Mouse (Mus musculus) CD4-positive, CD25-positive, alpha-beta regulatory T cell, adult 4 months (primary cell): ENCODE measurements around the gene Naa30. TPM values are rescaled to one million over a fixed set of nuclear protein-coding genes. Genes with fewer than 3 reads are reported as not detected.
"Not testable (repeated sequence)": the region's sequence is repeated elsewhere in the genome, so short reads cannot be mapped to it uniquely, and the experiment has no call there.

ENCODE experiments used
- ATAC-seq: one replicate; pipeline ENCODE4 v1.8.0; 2017
- polyA plus RNA-seq, 2 experiments: library from polyadenylated mRNA; unstranded; fragments of 100-300 nt; shearing (Covaris generic); gene quantifications; one replicate each; pipeline ENCODE4 v1.2.1; 2017

Gene Naa30
- polyA plus RNA-seq, result 1 to 10 TPM; 4.5 to 9.4 TPM

DNA sequence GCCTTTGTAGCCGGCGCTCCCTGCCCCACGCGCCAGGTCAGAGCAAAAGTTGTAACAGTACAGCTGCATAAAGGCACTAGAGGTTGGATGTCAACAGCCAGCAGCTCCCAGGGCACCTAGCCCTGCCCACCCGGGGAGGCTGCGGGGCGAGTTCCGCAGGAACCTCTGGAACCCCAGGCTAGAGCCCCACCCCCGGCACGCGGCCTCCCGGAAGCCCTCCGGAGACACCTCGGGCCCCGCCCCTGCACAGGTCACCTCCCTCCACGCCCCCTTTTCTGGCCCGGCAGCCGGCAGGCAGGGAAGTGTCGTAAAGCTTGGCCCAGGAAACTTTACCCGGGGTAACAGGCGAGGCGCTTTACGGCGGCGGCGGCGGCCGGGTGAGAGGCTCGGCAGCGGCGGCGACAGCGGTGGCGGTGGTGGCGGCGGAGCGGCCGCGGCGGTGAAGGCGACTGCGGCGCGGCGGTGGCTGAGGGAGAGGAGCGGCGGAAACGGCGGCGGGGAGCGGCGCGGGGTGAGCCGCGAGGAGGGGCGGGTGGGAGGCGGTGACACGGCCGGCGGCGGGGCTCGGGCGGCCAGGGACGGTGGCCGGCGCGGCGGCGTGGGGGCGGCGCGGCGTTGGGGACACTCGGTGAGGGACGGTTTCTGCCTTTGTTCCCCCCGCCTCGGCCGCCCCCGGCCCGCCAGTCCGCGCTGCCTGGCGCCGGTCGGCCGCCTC lies at the start of gene Naa30:
Naa30 (plus strand) TSS at position 360 of the 715 bp plus-strand sequence.
- ATAC-seq, result peak; percentile 90

GRCm38 (mm10) chr14:49127162-49127779 lies 44.8 kb upstream of the Naa30 start:
- ATAC-seq, result no peak

- no peak for ATAC-seq
Observed at GRCm38 (mm10) chr14:49128544-49129263, 43.3 kb upstream of the Naa30 start.

DNA sequence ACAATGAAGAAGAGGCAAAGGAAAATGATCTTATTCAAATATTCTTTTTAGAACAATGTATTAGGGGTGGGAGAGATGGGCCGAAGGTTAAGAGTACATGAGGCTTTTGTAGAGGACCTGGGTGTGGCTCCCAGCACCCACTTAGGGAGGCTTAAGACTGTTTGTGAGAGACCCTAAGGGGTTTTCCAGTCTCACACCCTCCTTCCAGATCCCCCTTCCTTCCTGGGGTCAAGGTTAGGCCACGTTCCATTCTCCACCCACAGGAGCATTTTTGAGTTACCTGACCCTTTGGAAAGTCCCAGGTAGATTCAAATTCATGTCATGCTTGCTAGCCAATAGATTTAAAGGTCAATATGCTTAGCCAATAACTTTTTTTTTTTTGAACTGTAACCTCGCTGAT lies 39.6 kb upstream of the Naa30 start:
- no peak for ATAC-seq

DNA sequence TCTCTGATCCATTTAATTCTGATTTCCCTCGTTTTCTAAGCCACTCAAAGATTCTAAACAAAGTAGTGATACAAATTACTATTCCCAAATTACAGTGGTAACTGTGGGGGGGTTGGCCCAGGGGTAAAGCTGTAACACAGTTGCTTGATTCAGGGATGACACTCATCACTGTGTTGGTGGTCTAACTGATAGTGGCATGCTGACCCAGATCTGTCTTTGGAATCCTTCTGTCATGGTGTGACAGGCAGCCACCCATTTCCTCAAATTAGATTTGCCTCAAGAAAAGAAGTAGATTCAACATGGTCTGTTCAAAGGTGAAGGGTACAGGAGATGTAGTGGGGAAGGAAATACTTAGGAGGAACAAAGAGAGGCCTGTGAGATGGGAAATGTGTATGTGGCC lies 33.9 kb upstream of the Naa30 start:
- no peak for ATAC-seq

GRCm38 (mm10) chr14:49140756-49141155 lies 31.3 kb upstream of the Naa30 start:
- ATAC-seq, result no peak

GRCm38 (mm10) chr14:49153801-49154200 lies 18.2 kb upstream of the Naa30 start:
- ATAC-seq, result peak; percentile 82

DNA sequence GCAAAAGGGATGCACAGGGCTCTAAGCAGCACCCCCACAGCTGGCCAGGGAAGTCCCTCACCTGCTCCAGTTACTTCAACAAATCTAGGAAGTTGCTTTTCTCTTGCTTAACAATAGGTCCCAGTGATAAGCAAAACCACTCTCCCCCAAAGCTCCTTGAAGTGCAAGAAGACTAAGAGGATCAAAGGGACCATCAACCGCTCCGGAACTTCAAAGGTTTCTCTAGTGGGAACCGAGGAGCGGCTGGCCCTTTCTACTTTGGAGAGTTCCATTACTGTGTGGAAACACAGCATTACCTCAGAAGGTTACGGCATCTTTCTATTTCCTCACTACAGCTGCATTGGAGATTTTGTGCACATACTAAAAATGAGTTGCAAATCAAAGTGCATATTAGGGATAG lies 16.5 kb upstream of the Naa30 start:
- ATAC-seq, result no peak

GRCm38 (mm10) chr14:49158143-49158925 lies 13.7 kb upstream of the Naa30 start:
- ATAC-seq, result no peak

GRCm38 (mm10) chr14:49171286-49171685 lies 740 bp upstream of the Naa30 start:
- ATAC-seq, result peak; percentile 4

DNA sequence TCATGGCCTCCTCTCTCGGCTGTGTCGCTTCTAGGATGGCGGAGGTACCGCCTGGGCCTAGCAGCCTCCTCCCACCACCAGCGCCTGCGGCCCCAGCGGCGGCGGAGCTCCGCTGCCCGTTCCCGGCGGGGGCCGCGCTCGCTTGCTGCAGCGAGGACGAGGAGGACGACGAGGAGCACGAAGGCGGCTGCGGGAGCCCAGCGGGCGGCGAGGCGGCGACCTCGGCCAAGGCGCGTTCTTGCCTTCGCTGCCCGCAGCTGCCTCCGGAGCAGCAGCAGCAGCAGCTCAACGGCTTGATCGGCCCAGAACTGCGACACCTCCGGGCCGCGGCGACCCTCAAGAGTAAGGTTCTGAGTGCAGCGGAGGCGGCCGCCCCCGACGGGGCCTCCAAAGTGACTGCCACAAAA lies 559 bp downstream of the Naa30 start:
- ATAC-seq, result peak; percentile 53

GRCm38 (mm10) chr14:49173290-49174135 lies 1.5 kb downstream of the Naa30 start:
- no peak for ATAC-seq

DNA sequence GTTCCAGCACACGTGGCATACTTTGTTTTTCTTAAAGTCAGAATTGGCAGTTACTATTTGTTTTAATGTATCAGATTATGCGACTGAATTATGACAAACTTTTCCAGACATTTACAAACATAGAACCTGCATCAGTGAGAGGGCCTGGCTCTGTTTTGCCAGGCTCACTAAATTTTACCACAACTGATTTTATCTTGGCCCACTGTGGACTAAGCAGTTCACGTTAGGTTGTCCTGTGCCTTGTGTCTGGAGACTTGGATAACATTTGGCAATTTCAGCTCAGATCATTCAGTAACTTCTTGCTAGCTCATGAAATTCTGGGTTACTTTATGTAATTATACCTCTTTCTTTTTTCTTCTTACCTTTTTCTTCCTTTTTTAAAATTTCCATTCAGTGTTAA lies 7.7 kb downstream of the Naa30 start:
- no peak for ATAC-seq

DNA sequence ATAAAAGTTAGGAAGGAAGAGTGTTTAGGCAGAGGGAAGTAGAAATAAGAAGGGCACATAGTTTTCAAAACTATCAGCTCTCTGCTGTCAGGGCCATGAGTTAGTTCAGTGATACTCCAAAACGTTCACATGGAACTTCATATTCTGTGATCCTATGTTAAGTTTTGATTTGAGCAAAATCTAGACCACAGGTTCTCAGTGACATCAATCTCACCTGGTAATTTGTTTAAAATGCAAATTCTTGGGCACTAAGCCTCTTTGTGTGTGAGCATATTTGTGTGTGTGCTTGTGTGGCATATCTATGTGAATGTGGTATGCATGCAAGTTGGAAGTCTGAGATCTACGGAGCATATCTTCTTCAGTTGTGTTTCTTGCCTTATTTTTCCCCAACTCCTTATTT lies 14.2 kb downstream of the Naa30 start:
- ATAC-seq, result no peak

DNA sequence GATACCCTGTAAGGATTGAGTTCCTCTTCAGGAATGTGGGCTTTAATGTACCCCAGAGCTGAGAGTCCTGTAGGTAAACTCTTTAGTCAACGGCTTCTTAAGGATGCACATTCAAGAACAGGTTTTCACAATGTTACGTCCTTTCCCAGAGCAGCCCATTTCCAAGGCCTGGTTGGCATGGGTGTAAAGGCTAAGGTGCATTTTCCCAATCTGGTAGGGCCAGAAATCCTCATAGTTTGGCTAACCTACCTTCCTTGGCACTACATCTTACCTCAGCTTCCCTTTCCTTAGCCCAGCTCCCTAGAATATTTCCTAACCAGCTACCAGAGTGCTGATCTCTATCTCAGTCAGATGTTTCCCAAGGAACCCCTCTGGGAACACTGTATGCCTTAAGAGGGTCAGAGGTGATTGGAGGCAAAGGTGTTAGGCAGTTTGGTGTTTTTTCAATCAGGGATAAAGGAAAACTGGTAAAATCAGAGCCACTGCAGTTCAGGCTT lies 25.1 kb downstream of the Naa30 start:
- no peak for ATAC-seq

DNA sequence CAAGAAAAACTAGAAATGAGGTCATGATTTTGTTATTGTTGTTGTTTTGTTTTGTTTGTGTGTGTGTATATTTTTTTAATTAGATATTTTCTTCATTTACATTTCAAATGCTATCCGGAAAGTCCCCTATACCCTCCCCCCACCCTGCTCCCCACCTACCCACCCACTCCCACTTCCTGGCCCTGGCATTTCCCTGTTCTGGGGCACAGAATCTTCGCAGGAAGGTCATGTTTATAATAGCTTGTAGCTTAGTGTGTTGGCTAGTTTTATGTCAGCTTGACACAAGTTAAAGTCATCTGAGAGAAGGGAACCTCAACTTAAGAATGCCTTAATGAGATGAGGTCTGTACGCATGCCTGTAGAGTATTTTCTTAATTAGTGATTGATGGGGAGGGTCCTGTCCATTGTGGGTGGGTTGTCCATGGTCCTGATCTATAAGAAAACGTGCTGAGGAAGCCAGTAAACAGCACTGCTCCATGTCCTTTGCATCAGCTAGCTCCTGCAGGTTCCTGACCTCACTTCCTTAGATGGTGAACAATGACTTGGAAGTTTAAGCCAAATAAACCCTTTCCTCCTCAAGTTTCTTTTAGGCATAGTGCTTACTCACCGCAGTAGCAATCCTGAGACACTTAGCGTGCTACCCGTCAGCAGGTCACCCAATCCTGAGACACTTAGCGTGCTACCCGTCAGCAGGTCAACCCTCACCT lies 29.2 kb downstream of the Naa30 start:
- no peak for ATAC-seq

DNA sequence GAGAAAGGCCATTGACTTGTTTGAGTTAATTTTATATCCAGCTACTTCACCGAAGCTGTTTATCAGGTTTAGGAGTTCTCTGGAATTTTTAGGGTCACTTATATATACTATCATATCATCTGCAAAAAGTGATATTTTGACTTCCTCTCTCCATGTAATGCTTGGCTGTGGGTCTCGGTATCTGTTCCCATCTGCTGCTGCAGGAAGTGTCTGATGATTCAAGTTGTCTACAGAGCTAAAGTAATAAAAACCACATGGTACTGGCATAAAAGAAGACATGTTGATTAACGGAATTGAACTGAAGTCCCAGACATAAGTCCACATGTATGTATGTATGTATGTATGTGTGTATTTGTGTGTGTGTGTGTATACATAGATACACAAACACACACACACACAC lies 38.2 kb downstream of the Naa30 start:
- ATAC-seq, result not testable (repeated sequence)

GRCm38 (mm10) chr14:49218677-49219076 lies 46.7 kb downstream of the Naa30 start:
- no peak for ATAC-seq

DNA sequence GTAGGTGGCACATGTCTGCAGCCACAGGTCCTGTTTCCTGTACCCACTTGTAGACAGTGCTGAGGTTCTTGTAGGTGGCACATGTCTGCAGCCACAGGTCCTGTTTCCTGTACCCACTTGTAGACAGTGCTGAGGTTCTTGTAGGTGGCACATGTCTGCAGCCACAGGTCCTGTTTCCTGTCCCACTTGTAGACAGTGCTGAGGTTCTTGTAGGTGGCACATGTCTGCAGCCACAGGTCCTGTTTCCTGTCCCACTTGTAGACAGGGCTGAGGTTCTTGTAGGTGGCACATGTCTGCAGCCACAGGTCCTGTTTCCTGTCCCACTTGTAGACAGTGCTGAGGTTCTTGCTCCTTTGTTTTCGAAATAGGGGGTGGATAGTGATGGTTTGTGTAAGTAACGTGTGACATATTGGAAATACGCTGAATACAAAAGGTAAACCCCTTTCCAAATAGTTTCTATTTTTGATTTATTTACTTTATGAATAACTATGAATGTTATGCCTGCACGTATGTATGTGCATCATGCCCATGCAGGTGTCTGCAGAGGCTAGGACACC lies 47.5 kb downstream of the Naa30 start:
- ATAC-seq, result not testable (repeated sequence)

- peak; percentile 97 for ATAC-seq
Observed at GRCm38 (mm10) chr14:49221771-49222170, 49.7 kb downstream of the Naa30 start.

- no peak for ATAC-seq
Observed at GRCm38 (mm10) chr14:49226471-49226870, 54.4 kb downstream of the Naa30 start.
